Mouse (Mus musculus) CH12.LX (cell line): ENCODE data around the gene Sgsh. TPM values are rescaled to one million over a fixed set of nuclear protein-coding genes. Genes with fewer than 3 reads are reported as not detected.

Experiments
- DNase-seq: peaks from one replicate; pipeline ENCODE4 v3.0.0-alpha.2; 2013; ENCODE audit errors: extremely low read depth
- H3K27ac ChIP-seq: 2 replicates; pipeline ENCODE4 v1.5.1; 2012; ENCODE audit warnings: low read depth, mild to moderate bottlenecking, control low read depth, moderate library complexity; ENCODE audit not compliant: insufficient read depth
- H3K27me3 ChIP-seq: replicated peaks from 2 replicates; pipeline ENCODE3; 2012; ENCODE audit warnings: inconsistent platforms
- H3K36me3 ChIP-seq, 2 experiments: replicated peaks in 1 of 2; 2 replicates each; pipeline versions ENCODE3 to v1.6.1; 2012; ENCODE audit warnings: inconsistent platforms in 1 of 2, low read length in 1 of 2, mild to moderate bottlenecking in 1 of 2, mixed read lengths in 1 of 2, moderate library complexity in 1 of 2; ENCODE audit not compliant: control insufficient read depth in 1 of 2, insufficient read depth in 1 of 2
- H3K4me1 ChIP-seq, 2 experiments: 2 replicates each; pipeline ENCODE4 v1.6.1; 2012; ENCODE audit warnings: inconsistent platforms in 1 of 2, moderate library complexity in 1 of 2; ENCODE audit not compliant: insufficient read depth in 2 of 2, control insufficient read depth in 1 of 2
- H3K4me2 ChIP-seq: 2 replicates; pipeline ENCODE4 v1.6.1; 2012; ENCODE audit warnings: low read depth, mild to moderate bottlenecking, control low read depth; ENCODE audit not compliant: poor library complexity, insufficient read depth, severe bottlenecking
- H3K4me3 ChIP-seq, 3 experiments: fragments of 150-350 bp in 1 of 3; sonication (generic) in 1 of 3; replicated peaks in 1 of 3; 2 replicates each; pipeline versions ENCODE3 to v1.5.1; 2011 to 2012; ENCODE audit warnings: low read depth in 2 of 3, low read length in 2 of 3, mild to moderate bottlenecking in 2 of 3, moderate library complexity in 2 of 3, control low read depth in 1 of 3, improper control_type of control experiment in 1 of 3, inconsistent platforms in 1 of 3, mixed read lengths in 1 of 3; ENCODE audit not compliant: poor library complexity in 1 of 3
- H3K79me2 ChIP-seq: replicated peaks from 2 replicates; pipeline ENCODE4 v1.6.1; 2012; ENCODE audit warnings: mild to moderate bottlenecking, moderate library complexity; ENCODE audit not compliant: control insufficient read depth, poor library complexity, insufficient read depth, severe bottlenecking; ENCODE audit errors: extremely low read depth
- H3K9ac ChIP-seq: 2 replicates; pipeline ENCODE4 v1.6.1; 2012; ENCODE audit warnings: low read depth, mild to moderate bottlenecking, control low read depth, moderate library complexity; ENCODE audit not compliant: insufficient read depth
- H3K9me3 ChIP-seq: replicated peaks from 2 replicates; pipeline ENCODE3; 2012; ENCODE audit warnings: low read length, inconsistent platforms, mixed read lengths
- BHLHE40 ChIP-seq: IDR thresholded peaks from 2 replicates; pipeline ENCODE4 v1.6.1; 2011; ENCODE audit warnings: mild to moderate bottlenecking, low read depth, low read length, improper control_type of control experiment
- CHD1 ChIP-seq: IDR thresholded peaks from 2 replicates; pipeline ENCODE4 v1.6.1; 2012; ENCODE audit warnings: low read depth, low read length, improper control_type of control experiment, inconsistent platforms
- E2F4 ChIP-seq: IDR thresholded peaks from 2 replicates; pipeline ENCODE4 v1.6.1; 2011; ENCODE audit warnings: low read depth, low read length, improper control_type of control experiment; ENCODE audit not compliant: insufficient replicate concordance
- ETS1 ChIP-seq: conservative IDR thresholded peaks from 2 replicates; pipeline ENCODE4 v1.6.1; 2012; ENCODE audit warnings: low read depth, mild to moderate bottlenecking, inconsistent platforms, low read length, improper control_type of control experiment, moderate library complexity
- HCFC1 ChIP-seq: IDR thresholded peaks from 2 replicates; pipeline ENCODE4 v1.6.1; 2012; ENCODE audit warnings: low read depth, mild to moderate bottlenecking, inconsistent platforms, low read length, improper control_type of control experiment
- IRF4 ChIP-seq: IDR thresholded peaks from 2 replicates; pipeline ENCODE4 v1.6.1; 2014; ENCODE audit warnings: low read depth, mild to moderate bottlenecking, inconsistent platforms, low read length, improper control_type of control experiment
- JUN ChIP-seq: IDR thresholded peaks from 2 replicates; pipeline ENCODE4 v1.6.1; 2011; ENCODE audit warnings: low read depth, mild to moderate bottlenecking, low read length, improper control_type of control experiment, moderate library complexity; ENCODE audit not compliant: insufficient read depth
- KAT2A ChIP-seq: IDR thresholded peaks from 2 replicates; pipeline ENCODE4 v1.6.1; 2012; ENCODE audit warnings: low read length, improper control_type of control experiment, inconsistent platforms; ENCODE audit not compliant: insufficient replicate concordance
- MAX ChIP-seq: IDR thresholded peaks from 2 replicates; pipeline ENCODE4 v1.6.1; 2011; ENCODE audit warnings: low read length, improper control_type of control experiment
- MXI1 ChIP-seq: IDR thresholded peaks from 2 replicates; pipeline ENCODE4 v1.6.1; 2011; ENCODE audit warnings: mild to moderate bottlenecking, low read depth, low read length, improper control_type of control experiment
- NELFE ChIP-seq: IDR thresholded peaks from 2 replicates; pipeline ENCODE4 v1.6.1; 2011; ENCODE audit warnings: low read depth, low read length, improper control_type of control experiment
- NRF1 ChIP-seq: IDR thresholded peaks from 2 replicates; pipeline ENCODE4 v1.6.1; 2014; ENCODE audit warnings: low read depth, mild to moderate bottlenecking, inconsistent platforms, low read length, improper control_type of control experiment, moderate library complexity
- PAX5 ChIP-seq: IDR thresholded peaks from 2 replicates; pipeline ENCODE4 v1.6.1; 2012; ENCODE audit warnings: low read length, inconsistent platforms, mixed read lengths
- POLR2A ChIP-seq: IDR thresholded peaks from 2 replicates; pipeline ENCODE4 v1.6.1; 2011; ENCODE audit warnings: low read depth, mild to moderate bottlenecking, improper control_type of control experiment, low read length
- POLR2AphosphoS2 ChIP-seq: IDR thresholded peaks from 2 replicates; pipeline ENCODE4 v1.6.1; 2011; ENCODE audit warnings: low read depth, low read length, improper control_type of control experiment
- RAD21 ChIP-seq: IDR thresholded peaks from 2 replicates; pipeline ENCODE4 v1.6.1; 2011; ENCODE audit warnings: low read depth, mild to moderate bottlenecking, low read length, improper control_type of control experiment, moderate library complexity
- SIN3A ChIP-seq: IDR thresholded peaks from 2 replicates; pipeline ENCODE4 v1.6.1; 2012; ENCODE audit warnings: low read length, improper control_type of control experiment, inconsistent platforms
- TCF12 ChIP-seq: IDR thresholded peaks from 2 replicates; pipeline ENCODE4 v1.6.1; 2014; ENCODE audit warnings: low read depth, mild to moderate bottlenecking, inconsistent platforms, low read length, improper control_type of control experiment
- USF1 ChIP-seq: IDR thresholded peaks from 2 replicates; pipeline ENCODE4 v1.6.1; 2014; ENCODE audit warnings: low read depth, mild to moderate bottlenecking, inconsistent platforms, low read length, improper control_type of control experiment
- USF2 ChIP-seq: conservative IDR thresholded peaks from 2 replicates; pipeline ENCODE4 v1.6.1; 2011; ENCODE audit warnings: low read depth, low read length, improper control_type of control experiment
- ZMIZ1 ChIP-seq: IDR thresholded peaks from 2 replicates; pipeline ENCODE4 v1.6.1; 2012; ENCODE audit warnings: low read depth, mild to moderate bottlenecking, inconsistent platforms, low read length, improper control_type of control experiment
- dilution Hi-C: fragments of 300-500 bp; cut with MboI; formaldehyde crosslinking; loops from 2 replicates; pipeline ENCODE4 v1.14.3; 2020; ENCODE audit warnings: low sequenced_read_pairs; ENCODE audit not compliant: extremely low pct_unique_long_range_greater_than_20kb, extremely low pct_ligation_motif_present
- in situ Hi-C: fragments of 300-500 bp; cut with MboI; formaldehyde crosslinking; loops from 3 replicates; pipeline ENCODE4 v1.14.3; 2019; ENCODE audit warnings: low sequenced_read_pairs, low pct_ligation_motif_present, low pct_unique_long_range_greater_than_20kb, mixed read lengths
- polyA plus RNA-seq: library from polyadenylated mRNA; unstranded; fragments of >175 nt; gene quantifications from 2 replicates; pipeline ENCODE4 v1.2.1, GENCODE M21; 2012; ENCODE audit warnings: low read depth; ENCODE audit not compliant: insufficient read length
- total RNA-seq, 2 experiments: library from RNA; depleted of rRNA; stranded (reverse); fragments of 300-350 nt in 1 of 2; fragments of >200 nt in 1 of 2; gene quantifications; 2 replicates each; pipeline ENCODE4 v1.2.3; 2012 to 2014

Gene Sgsh
- total and polyA plus RNA-seq, 3 experiments, result 3.2 to 12.2 (median 10.6) TPM

- dilution Hi-C loops, result no loop called here
- in situ Hi-C loops, result no loop called here
These were observed 32.8 kb downstream of the Sgsh start for GRCm38 (mm10) chr11:119322521-119322920.

DNA sequence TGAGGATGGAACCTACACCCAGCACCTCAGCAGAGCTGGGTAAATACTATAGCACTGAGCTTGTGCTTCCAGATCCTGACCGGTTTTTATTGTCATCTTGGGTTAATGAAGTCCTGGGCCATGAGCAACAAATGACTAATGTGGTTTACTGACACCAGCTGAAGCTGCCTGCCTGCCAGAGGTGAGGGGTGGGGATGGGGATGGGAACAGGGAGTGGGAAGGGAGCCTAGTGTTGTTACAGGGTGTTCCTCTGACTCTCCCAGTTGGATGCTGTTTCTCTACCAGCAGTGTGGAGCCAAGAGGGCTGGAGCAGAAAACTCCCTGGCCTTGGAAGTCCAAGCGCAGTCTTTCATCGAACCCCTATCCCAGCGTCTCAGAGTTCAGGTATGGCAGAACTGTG lies 38.6 kb downstream of the Sgsh start:
- Histone ChIP-seq H3K27ac (no peak overlapping the region), H3K27me3 (peaks cover 69% of the 10 kb centered on the region), H3K4me2 (no peak overlapping the region), H3K79me2 (no peaks in the 10 kb centered on the region), H3K4me1 (peaks cover 0 to 10% of the 10 kb centered on the region in 2 experiments; a peak in 2 of 4 replicates), H3K4me3 (no peak overlapping the region), H3K9me3 (no peaks in the 10 kb centered on the region), H3K36me3 (no peaks in the 10 kb centered on the region), H3K9ac (no peak overlapping the region)
- in situ Hi-C loops, result no loop called here
- DNase-seq, result no peak
- dilution Hi-C loops, result no loop called here
- TF ChIP-seq TCF12, result no peak
- TF ChIP-seq POLR2A, result no peak
- TF ChIP-seq KAT2A, result no peak
- no peak for TF ChIP-seq IRF4
- no peak for TF ChIP-seq JUN
- TF ChIP-seq USF1, result no peak
- TF ChIP-seq PAX5, result no peak
- no peak for TF ChIP-seq SIN3A
- no peak for TF ChIP-seq CHD1

More at GRCm38 (mm10) chr11:119322521-119322920, 32.8 kb downstream of the Sgsh start:
- Histone ChIP-seq H3K4me3 (no peak overlapping the region), H3K27me3 (peaks cover 76% of the 10 kb centered on the region), H3K79me2 (no peaks in the 10 kb centered on the region), H3K4me2 (no peak overlapping the region), H3K9ac (no peak overlapping the region), H3K4me1 (no peaks in the 10 kb centered on the region), H3K36me3 (no peaks in the 10 kb centered on the region), H3K27ac (no peak overlapping the region), H3K9me3 (peaks cover 15% of the 10 kb centered on the region)
- DNase-seq, result no peak
- no peak for TF ChIP-seq HCFC1
- no peak for TF ChIP-seq JUN
- TF ChIP-seq POLR2AphosphoS2, result no peak
- TF ChIP-seq NELFE, result no peak
- TF ChIP-seq MAX, result no peak
- TF ChIP-seq MXI1, result no peak
- no peak for TF ChIP-seq ETS1
- TF ChIP-seq NRF1, result no peak
- TF ChIP-seq POLR2A, result no peak
- no peak for TF ChIP-seq ZMIZ1
- TF ChIP-seq SIN3A, result no peak
- TF ChIP-seq USF2, result no peak
- no peak for TF ChIP-seq E2F4
- no peak for TF ChIP-seq PAX5
- TF ChIP-seq BHLHE40, result no peak
- TF ChIP-seq RAD21, result no peak
